Mouse (Mus musculus) layer of hippocampus, postnatal 14 days (tissue): Measurements from ENCODE around the gene 1110065P20Rik. TPM values are rescaled to one million over a fixed set of nuclear protein-coding genes. Genes with fewer than 3 reads are reported as not detected.
A peak's percentile ranks its signal among the peaks of the same experiment; 100 is the strongest.

ENCODE experiments used
- DNase-seq, 2 experiments: peaks; one replicate each; pipeline ENCODE4 v3.0.0; 2021 to 2022; ENCODE audit warnings: low spot score in 2 of 2, mixed read lengths in 1 of 2
- long read RNA-seq, 2 experiments: library from polyadenylated mRNA; stranded (forward); transcript quantifications; one replicate each; pipeline ENCODE4 v2.0.0; 2021
- total RNA-seq, 2 experiments: library from RNA; stranded (reverse); gene quantifications; 2 replicates each; pipeline ENCODE4 v1.2.3; 2021

The 1110065P20Rik gene
- total RNA-seq = 100 to 1,000 TPM; 101 to 106 TPM
- long read RNA-seq, experiment 1, transcript 1110065P20Rik-201 (3 exons, 968 nt) = major isoform, 15 of 59 reads
- long read RNA-seq, experiment 1, transcript 1110065P20Rik-202 (3 exons, 761 nt) = minor isoform, 10 of 59 reads
- long read RNA-seq, experiment 1, transcript 1110065P20Rik-203 (2 exons, 659 nt) = minor isoform, 13 of 59 reads
- long read RNA-seq, experiment 1, transcript 1110065P20Rik-204 (3 exons, 762 nt) = minor isoform, 10 of 59 reads
- long read RNA-seq, experiment 1, partial matches to known transcripts = 1 of 59 reads
- long read RNA-seq, experiment 1, other reads (novel, unspliced or antisense) = 6 of 59 reads
- long read RNA-seq, experiment 2, transcript 1110065P20Rik-202 (3 exons, 761 nt) = minor isoform, 18 of 133 reads
- long read RNA-seq, experiment 2, transcript 1110065P20Rik-203 (2 exons, 659 nt) = major isoform, 37 of 133 reads
- long read RNA-seq, experiment 2, transcript 1110065P20Rik-201 (3 exons, 968 nt) = minor isoform, 36 of 133 reads
- long read RNA-seq, experiment 2, transcript 1110065P20Rik-204 (3 exons, 762 nt) = minor isoform, 22 of 133 reads
- long read RNA-seq, experiment 2, partial matches to known transcripts = 4 of 133 reads
- long read RNA-seq, experiment 2, other reads (novel, unspliced or antisense) = 8 of 133 reads

GRCm38 (mm10) chr4:124850933-124851658 is at the start of gene 1110065P20Rik:
1110065P20Rik (minus strand) TSS chr4:124851196.
- DNase-seq = peak; percentile 55 to 67

GRCm38 (mm10) chr4:124899906-124900305 is 48.9 kb upstream of the 1110065P20Rik start:
- no peak for DNase-seq

GRCm38 (mm10) chr4:124898428-124898827 is 47.4 kb upstream of the 1110065P20Rik start:
- no peak for DNase-seq

GRCm38 (mm10) chr4:124894508-124895428 is 43.8 kb upstream of the 1110065P20Rik start:
- no peak for DNase-seq

GRCm38 (mm10) chr4:124893769-124894168 is 42.8 kb upstream of the 1110065P20Rik start:
- no peak for DNase-seq

- DNase-seq = peak in 1 of 2 experiments; percentile 57
These were observed 39.8 kb upstream of the 1110065P20Rik start for GRCm38 (mm10) chr4:124890831-124891230.

GRCm38 (mm10) chr4:124889935-124890334 is 38.9 kb upstream of the 1110065P20Rik start:
- no peak for DNase-seq

GRCm38 (mm10) chr4:124888702-124889101 is 37.7 kb upstream of the 1110065P20Rik start:
- DNase-seq = no peak

- DNase-seq = no peak
These were observed 31.2 kb upstream of the 1110065P20Rik start for GRCm38 (mm10) chr4:124882151-124882729.

GRCm38 (mm10) chr4:124881341-124881908 is 30.4 kb upstream of the 1110065P20Rik start:
- DNase-seq = peak; percentile 81 to 84

GRCm38 (mm10) chr4:124880599-124880998 is 29.6 kb upstream of the 1110065P20Rik start, which contains the start of gene Epha10:
Epha10 (plus strand) TSS chr4:124880899.
- DNase-seq = no peak

- DNase-seq = no peak
These were observed 21.7 kb upstream of the 1110065P20Rik start for GRCm38 (mm10) chr4:124872719-124873118.

GRCm38 (mm10) chr4:124861283-124862188 is 10.5 kb upstream of the 1110065P20Rik start, which contains the start of gene Maneal:
Maneal (minus strand) TSS chr4:124862171.
- no peak for DNase-seq

- no peak for DNase-seq
These were observed 9.4 kb upstream of the 1110065P20Rik start for GRCm38 (mm10) chr4:124860446-124860845.

- no peak for DNase-seq
These were observed 7.4 kb upstream of the 1110065P20Rik start for GRCm38 (mm10) chr4:124858370-124858769.

- DNase-seq = no peak
These were observed 5.3 kb upstream of the 1110065P20Rik start for GRCm38 (mm10) chr4:124856294-124856693.

GRCm38 (mm10) chr4:124850261-124850913 is 609 bp downstream of the 1110065P20Rik start, which contains the start of gene Yrdc:
Yrdc (plus strand) TSS chr4:124850679.
- DNase-seq = peak; percentile 92 to 95
